Mouse (Mus musculus): ENCODE measurements at regions not wholly inside any gene's neighbourhood (a gene's known extent, or its start where the extent isn't known, plus 50 kb on each side); places are given as distances from the start of the nearest gene placed in this dataset.

DNA sequence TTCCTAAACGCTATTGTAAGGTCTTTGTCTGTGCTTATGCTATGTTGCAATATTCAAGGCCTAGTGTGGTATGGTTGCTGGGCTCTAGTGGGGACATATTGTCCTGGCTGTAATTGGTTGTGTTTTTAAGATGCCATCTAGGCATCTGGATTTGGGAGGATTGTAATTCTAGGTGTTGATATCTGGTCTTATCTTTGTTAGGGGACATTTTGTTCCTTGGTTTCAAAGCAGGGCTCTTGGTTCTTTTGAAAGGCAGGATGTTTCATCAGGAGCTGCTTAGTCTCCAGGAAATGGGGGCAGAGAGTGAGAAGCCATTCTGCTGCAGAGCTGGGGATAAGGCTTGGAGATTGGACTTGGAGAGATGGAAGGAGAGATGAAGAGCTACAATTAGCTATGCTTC lies 194.7 kb upstream of the Usp24 start:
- no peak for TF ChIP-seq CTCF (IDR thresholded peaks at IDR 0.05; ENCODE audit: low read depth, low read length)
- TF ChIP-seq POLR2A (IDR thresholded peaks at IDR 0.05; ENCODE audit: extremely low read depth, insufficient read depth, low read length): no peak
